Mouse (Mus musculus): ENCODE measurements at regions not wholly inside any gene's neighbourhood (a gene's known extent, or its start where the extent isn't known, plus 50 kb on each side); places are given as distances from the start of the nearest gene placed in this dataset.

- no peak for DNase-seq
Observed at GRCm38 (mm10) chr17:85932360-85933132, 212.4 kb downstream of the Srbd1 start.

DNA sequence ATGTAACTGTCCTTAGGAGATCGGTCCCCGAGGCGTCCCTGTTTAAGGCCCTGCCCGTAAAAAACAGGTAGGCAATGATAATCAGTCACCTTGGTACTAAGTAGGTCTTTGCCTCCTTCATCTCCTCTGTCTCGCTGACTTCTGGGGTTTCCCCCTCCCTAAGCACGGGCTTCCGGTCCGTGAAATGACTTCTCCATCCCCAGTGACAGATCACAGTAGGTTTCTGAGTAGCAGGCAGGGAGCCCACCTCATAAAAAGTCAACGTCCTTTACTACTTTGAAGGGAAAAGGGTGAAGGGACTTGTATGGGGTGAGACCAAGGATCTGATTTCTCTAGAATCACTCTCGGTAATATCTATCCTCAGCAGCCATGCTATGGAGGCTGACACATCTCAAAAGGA lies 213.0 kb downstream of the Srbd1 start:
- no peak for DNase-seq

DNA sequence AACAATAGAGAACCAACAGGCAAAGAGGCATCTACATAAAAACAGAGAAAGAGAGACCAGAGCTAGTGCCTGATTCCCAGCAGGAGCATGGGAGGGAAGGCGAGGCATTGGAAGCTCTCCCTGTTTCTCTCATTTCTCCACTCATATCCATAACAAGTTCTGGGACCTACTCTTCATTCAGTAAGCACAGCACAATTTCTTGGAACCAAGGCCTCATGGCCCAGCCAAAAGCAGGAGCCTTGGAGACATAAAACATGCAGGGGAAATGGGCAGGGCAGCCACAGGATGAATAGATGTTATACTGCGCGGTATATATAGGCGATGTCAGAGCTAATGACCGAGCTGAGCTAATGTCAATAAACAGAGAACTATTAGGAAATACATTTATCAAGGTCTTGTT lies 214.2 kb downstream of the Srbd1 start:
- no peak for DNase-seq

- DNase-seq = no peak
Observed at GRCm38 (mm10) chr17:85930331-85930730, 214.6 kb downstream of the Srbd1 start.

GRCm38 (mm10) chr17:85929699-85930286 lies 215.2 kb downstream of the Srbd1 start:
- DNase-seq = no peak

DNA sequence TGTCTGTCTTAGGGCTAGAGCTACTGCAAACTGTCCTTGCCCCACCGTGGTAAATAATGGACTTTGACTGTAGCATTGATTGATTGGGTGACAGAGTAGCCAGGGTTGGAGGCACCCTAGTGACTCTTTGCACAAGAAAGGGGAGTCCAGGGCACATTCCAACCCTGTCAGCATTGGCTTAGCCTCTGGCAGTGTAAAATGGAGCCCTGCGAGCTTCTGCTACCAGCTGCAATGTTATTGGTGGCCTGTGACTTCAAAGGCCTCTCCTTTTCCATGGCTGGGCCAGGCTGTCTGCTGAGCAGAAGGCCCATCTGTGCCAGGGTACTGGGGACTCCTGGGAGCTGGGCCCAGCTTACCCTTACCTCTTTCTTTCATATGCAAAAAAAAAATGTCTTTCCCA lies 216.4 kb downstream of the Srbd1 start:
- no peak for DNase-seq

DNA sequence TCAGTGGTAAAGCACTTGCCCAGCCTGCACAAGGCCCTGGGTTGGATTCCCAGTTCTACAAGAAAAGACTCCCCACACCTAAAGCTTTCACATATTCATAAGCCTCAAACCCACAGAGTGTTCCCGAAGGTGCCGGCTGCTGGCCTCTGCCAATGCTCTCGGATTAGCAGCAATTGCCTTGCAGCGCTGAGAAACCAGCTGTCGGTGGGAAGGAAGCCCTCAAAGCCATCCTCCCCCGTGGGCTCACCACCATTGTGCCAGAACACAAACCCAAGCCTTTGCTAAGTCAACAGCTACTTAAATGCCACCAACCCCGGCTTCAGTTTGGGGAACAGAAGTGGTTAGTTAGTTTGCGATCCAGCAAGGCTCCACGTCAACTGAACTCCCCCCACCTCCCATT lies 217.7 kb downstream of the Srbd1 start:
- DNase-seq = no peak

GRCm38 (mm10) chr17:85926044-85926443 lies 218.9 kb downstream of the Srbd1 start:
- DNase-seq = no peak

DNA sequence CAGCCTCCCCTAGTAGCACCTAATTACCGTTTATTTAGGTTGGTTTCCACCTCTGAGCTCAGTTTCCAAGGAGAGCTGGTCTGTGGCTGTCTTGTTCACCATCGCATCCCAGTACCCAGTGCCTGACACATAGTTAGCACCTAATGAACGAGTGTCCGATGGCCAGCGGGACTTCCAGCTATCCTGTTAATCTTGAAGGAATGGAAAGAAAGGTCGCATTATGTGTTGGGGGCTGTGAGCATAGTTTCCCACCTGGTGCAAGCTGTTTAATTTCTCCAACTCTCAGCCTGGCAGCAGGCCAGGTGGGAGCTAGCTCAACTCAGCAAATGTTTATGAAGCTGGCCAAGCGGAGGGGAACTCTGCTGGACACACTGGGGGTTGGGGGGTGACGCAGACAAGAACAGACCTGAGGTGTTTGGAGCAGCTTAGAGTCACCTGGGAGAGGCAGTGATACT lies 223.7 kb downstream of the Srbd1 start:
- no peak for DNase-seq

- no peak for DNase-seq
Observed at GRCm38 (mm10) chr17:85919868-85920267, 225.1 kb downstream of the Srbd1 start.

GRCm38 (mm10) chr17:85915870-85916269 lies 227.8 kb upstream of the Six2 start:
- DNase-seq = no peak

DNA sequence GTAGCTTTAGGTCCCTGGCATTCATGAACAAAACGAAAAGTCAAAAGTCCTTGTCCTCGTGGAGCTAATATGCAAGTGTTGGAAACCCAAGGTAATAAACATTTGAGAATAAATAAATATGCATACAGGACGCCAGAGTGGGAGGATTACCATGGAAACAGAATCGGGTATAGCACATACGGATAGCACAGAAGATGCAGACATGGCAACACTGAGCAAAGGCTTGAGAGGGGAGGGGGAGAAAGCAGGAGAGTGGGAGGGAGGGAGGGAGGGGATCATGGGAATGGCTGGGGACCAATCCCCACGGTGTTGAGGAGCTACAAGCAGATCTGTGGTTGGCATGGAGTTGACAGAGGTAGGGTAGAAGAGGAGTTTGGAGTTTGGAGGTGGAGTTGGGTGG lies 226.0 kb upstream of the Six2 start:
- no peak for DNase-seq

DNA sequence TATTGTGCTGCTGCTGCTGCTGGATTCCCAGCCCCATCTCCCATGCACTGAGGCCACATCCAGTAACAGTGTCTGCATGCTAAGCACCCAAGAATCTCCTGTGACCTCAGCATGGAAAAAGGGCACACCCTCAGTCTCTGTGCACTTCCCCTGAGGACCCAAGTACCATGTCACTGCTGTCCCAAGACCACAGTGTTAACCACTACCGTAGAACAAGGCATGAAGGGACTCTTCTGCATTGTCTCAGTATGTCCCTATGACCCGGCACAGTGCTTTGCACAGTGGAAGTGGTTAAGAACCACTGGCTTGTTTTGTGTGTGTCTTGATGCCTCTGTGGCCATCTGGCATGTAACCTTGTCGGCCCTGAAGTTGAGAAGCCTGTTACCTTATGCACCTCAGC lies 220.6 kb upstream of the Six2 start:
- DNase-seq = no peak

DNA sequence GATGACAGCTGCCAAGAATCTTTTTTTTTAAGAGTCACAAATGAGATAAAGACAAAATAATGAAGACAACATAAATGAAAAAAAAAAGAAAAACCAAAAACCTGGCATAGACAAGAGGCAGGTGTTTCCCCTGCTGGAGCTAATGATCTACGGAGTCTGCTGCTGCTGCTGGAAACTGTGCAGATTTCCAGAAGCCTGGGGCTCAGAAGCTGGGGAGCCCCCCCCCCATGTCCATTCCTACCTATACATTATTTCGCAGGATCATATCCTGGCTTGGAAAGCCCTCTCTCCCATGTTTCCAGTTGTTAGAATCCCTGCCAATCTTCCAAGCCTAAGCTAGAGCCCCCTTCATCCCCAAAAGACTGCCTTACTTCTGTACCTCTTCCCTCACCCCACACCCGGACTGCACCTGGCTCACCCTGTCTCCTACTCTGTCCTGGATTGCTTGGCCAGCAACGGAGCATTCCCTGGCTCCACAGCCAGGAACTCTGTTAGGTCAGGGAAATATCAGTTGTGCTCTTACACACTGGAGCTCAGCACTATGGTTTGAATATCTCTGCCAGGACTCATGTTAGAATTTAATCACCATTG lies 218.6 kb upstream of the Six2 start:
- no peak for DNase-seq

GRCm38 (mm10) chr17:85902575-85902974 lies 214.5 kb upstream of the Six2 start:
- DNase-seq = no peak

DNA sequence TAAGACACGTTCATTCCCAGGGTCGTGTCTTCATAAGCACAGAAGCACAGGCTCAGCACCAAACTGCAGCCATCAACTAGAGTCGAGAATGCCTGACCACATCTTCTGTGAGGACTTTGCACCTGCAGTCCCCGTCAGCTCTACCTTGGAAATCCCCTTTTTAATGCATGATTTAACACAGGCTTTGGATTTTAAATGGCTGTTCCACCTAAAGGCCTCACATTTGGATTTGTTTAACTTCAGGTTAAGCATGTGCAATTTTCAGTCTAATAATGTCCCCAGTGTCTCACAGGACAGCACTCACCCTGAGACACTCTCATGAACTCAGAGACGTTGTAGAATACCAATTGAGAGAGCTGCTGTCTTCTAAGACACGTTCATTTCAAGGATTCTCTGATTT lies 211.0 kb upstream of the Six2 start:
- no peak for DNase-seq

DNA sequence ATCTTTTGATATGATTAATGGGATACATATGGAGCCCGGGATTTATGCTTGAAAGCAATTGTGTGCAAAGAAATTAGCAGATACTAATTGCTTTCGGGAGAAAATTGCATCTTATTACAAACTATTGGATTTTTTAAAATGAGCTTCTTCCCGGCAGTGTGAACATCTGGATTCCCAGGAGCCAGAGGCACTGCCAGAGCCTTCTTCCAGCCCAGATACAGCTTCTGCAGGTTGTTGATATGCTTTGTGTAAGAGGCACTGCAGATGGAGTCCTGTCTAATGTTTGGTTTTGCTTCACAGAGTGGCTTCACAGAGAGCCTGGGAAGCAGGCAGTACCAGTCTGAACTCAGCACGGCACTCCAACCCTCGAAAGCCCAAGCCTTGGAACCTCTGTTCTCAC lies 207.9 kb upstream of the Six2 start:
- no peak for DNase-seq

DNA sequence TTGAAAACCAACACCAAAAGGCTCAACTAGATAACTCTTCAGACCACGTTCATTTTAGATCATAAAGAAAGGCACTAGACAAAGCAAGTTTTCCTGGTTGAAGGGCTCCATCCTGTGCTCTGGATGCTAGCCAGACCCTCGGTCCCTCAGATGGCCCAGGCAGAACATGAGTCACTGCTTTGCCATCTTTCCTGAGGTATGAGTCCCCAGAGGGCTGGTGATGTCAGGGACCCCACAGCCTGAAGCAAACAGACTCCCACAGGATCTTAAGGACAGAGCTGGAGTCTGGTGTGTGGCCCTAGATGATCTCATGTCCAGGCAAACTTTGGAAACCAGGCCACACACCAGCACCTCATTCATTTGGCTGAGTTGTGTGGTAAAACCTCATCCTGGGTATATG lies 203.2 kb upstream of the Six2 start:
- no peak for DNase-seq

GRCm38 (mm10) chr17:85889746-85890532 lies 201.9 kb upstream of the Six2 start:
- DNase-seq = no peak

GRCm38 (mm10) chr17:85888568-85889398 lies 200.7 kb upstream of the Six2 start:
- DNase-seq = no peak

DNA sequence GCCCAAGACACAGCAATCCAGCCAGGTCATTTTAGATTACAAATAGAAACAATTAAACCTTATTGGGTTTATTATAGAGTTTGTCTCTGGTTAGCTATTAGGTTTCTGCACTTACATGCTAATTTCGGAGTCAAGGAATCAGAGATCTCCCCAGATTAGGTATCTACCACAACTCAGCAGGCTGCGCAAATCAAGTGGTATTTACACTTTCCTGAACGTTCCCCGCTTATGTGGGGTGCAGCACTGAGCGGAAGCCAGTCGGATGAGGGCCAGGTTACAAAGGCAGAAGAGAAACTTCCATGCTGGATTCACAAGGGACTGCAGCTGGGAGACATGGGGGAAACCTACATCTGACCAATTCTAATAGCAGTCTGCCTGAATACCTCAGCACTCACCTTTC lies 198.6 kb upstream of the Six2 start:
- DNase-seq = no peak

- no peak for DNase-seq
Observed at GRCm38 (mm10) chr17:85886237-85886636, 198.2 kb upstream of the Six2 start.

Data from layer of hippocampus, postnatal 36 days (tissue).